Mouse (Mus musculus) skeletal muscle tissue, adult 2 months (tissue): Measurements from ENCODE around the gene Ano4.
"Not testable (repeated sequence)": the region's sequence is repeated elsewhere in the genome, so short reads cannot be mapped to it uniquely, and the experiment has no call there.

Experiments
- DNase-seq: peaks from one replicate; pipeline ENCODE4 v3.0.0-alpha.2; 2012; ENCODE audit warnings: low read depth, low spot score

Ano4 gene

GRCm38 (mm10) chr10:89149166-89149565 lies 195.4 kb downstream of the Ano4 start:
- DNase-seq: no peak

- no peak for DNase-seq
Observed at GRCm38 (mm10) chr10:89121391-89121790, 223.2 kb downstream of the Ano4 start.

GRCm38 (mm10) chr10:89114381-89114780 lies 230.2 kb downstream of the Ano4 start:
- no peak for DNase-seq

GRCm38 (mm10) chr10:89111466-89111865 lies 233.1 kb downstream of the Ano4 start:
- no peak for DNase-seq

- no peak for DNase-seq
Observed at GRCm38 (mm10) chr10:89110917-89111316, 233.6 kb downstream of the Ano4 start.

DNA sequence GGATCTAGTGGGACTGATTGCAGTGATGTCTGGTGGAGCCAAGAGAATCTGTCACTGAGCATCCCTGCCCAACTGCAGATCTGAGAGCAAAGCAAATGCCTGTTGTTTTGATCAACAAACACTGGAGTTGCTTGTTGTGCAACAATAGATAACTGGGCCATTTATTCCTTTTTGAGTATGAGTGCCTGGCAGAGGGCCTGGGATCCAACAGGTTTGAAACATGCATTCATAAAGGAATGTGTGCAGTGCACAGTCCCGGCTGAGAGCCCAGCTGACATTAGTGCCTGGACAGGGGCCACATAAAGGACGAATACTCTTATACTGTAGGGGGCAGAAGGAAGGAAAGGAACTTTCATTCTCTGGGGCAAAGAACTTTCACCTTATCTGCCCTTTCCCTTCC lies 241.0 kb downstream of the Ano4 start:
- no peak for DNase-seq

GRCm38 (mm10) chr10:89102025-89102424 lies 242.5 kb downstream of the Ano4 start:
- no peak for DNase-seq

DNA sequence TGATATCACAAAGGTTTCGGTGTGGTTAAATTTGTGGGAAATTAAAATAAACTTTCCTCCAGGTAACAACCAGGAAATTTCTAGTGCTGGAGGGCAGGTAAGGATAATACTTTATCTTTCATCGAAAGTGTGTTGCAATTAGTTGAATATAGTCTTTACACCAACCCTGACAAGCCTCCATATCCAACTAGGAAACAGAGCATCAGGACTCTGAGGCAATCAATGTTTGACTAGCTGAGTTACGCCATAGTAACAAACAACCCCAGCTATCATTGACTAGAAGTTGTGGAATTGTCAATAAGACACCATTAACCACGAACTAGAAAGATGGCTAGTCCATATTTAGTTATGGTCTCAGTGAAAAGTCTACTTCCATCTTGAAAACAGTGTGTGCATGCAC lies 246.4 kb downstream of the Ano4 start:
- DNase-seq: no peak

GRCm38 (mm10) chr10:89092350-89093040 lies 252.1 kb downstream of the Ano4 start:
- no peak for DNase-seq

DNA sequence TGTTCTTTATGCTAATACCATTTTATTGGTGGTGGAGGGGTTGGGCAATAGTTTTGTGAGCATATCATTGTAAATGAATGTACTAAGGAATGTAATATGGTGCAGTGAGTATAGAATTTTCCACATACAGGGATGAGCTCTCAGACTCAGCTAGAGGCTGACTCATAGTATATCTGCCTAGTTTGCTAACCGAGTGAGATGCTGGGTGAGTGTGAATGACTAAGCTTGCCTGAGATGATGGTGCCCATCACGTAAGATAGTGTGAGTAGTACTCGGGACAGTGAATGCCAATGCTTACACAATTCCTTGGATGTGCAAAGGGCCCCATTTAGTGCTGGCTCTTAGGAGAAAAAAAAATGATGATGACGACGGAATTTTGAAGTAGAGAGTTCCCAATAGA lies 267.1 kb downstream of the Ano4 start:
- no peak for DNase-seq

DNA sequence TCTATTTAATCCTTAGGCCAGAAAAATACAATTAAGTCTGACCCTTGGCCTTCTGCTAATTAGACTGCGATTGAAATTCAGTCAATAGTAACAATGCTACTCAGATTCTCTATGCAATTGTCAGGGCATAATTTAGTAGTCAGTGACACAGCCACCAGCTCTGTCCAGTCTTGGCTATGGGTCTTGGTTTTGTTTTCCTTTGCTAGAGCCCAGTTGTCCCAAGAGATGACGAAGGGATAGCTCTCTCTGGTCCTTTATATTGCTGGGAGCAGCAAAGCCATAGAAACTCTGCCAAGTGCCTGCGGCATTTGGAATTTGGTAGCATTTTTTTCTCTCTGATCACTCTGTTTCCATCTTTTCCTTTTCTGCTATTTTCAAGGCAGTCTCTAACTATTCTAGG lies 288.7 kb downstream of the Ano4 start:
- no peak for DNase-seq

DNA sequence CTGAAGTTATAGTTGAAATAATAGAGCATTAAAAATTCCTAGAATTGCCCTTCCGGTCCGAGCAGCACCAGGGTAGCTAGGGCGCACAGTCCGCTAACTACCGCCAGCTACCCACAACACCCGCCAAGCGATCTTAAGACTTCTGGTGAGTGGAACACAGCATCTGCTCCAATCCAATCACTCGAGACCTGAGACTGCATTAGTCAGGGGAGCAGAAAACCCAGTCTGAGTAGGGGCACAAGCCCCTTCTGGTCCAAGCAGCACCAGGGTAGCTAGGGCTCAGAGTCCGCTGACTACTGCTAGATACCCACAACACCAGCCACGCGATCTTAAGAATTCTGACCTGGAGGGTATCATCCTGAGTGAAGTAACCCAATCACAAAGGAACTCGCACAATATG lies 299.6 kb downstream of the Ano4 start:
- DNase-seq: not testable (repeated sequence)

- DNase-seq: no peak
Observed at GRCm38 (mm10) chr10:89044166-89044565, 300.4 kb downstream of the Ano4 start.

DNA sequence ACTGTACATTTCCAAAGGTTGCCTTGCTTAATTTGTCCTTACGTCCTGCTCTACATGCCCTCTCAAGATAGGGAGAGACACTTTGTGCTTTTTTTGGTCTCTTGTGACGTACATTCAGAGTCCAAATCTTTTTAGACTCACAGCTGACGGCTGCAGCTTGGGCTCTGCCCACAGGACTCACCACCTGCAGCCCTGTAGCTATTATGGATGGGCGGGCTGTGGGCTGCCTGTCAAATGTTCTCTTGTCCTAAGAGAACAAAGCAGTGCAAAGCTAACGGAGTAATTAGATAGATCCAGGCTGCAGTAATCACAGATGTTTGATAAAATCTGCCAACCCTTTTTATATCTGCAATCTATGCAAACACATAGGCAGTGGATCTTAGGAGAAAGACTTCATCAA lies 325.6 kb downstream of the Ano4 start:
- DNase-seq: no peak

DNA sequence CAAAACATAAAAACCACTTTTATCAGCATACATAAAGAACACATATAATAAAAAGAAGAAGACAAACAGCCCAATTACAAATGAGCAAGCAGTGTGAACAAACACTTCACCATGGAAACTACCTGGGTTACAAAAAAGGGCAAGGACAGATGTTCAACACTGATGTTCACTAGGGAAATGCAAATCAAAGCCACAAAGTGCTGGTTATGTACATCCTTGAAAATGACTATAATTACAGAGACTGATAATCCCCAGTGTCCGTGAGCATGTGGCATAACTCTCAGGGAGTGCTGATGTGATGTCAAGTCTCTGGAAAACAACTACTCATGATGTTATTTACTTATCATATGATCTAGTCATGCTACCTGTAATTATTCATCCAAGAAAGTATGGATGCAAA lies 336.3 kb downstream of the Ano4 start:
- DNase-seq: no peak

GRCm38 (mm10) chr10:89004518-89004917 lies 340.0 kb downstream of the Ano4 start:
- no peak for DNase-seq

DNA sequence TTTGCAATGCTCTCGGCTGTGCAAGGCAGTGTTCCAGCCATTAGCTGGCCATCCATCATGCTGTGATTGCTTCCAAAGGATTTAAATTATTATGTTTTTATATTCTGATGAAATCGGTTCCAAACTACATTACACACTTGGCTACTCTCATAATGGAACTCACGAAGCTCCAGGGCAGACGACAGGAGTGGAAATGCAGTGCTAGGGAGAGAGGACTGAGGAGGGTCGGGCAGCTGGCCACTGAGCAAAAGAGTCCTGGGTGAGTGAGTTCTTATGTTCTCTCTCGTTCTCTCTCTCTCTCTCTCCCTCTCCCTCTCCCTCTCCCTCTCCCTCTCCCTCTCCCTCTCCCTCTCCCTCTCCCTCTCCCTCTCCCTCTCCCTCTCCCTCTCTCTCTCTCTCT lies 357.6 kb downstream of the Ano4 start:
- DNase-seq: no peak

DNA sequence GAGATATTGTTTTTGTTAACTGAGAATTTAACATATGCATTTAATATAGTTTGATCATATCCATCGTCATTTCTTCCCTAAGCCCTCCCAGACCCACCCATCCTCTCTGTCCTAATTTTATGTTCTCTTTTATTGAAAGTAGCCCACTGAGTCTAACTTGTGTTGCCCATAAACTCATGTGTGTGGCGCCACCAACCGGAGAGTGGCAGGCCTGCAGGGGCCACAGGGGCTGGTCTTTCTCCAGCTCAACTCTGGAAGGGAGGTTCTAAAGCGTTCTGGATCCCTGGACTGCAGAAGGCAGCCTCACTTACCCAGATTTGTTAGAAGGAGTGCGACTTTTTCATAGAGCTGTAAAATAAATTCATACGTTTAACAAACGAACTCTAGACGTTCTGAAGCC lies 361.1 kb downstream of the Ano4 start:
- DNase-seq: no peak

GRCm38 (mm10) chr10:88979451-88979850 lies 365.1 kb downstream of the Ano4 start:
- no peak for DNase-seq

DNA sequence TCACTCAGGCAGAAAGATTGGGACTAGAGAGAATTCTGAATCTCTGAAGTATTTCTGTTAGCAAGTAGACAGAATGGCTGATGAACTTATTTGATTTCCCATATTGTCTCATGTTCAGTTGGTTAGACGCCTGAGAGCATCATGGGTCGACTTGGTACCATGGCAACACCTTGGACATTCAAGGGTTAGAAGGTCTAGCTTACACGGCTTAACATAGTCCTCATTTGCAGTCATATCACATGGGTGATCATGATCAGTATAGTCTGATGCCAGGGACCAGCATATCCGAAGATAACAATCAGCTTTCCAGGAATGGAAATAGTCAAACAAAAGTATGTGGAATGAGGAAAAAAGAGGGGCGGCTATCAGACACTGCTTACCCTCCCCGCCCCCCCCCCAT lies 365.6 kb downstream of the Ano4 start:
- DNase-seq: no peak

- DNase-seq: peak; percentile 2
Observed at GRCm38 (mm10) chr10:88970951-88971725, 373.4 kb downstream of the Ano4 start.

GRCm38 (mm10) chr10:88968586-88968985 lies 376.0 kb downstream of the Ano4 start:
- DNase-seq: no peak

- DNase-seq: no peak
Observed at GRCm38 (mm10) chr10:88960791-88961190, 383.8 kb downstream of the Ano4 start.
